Mouse (Mus musculus) forebrain, postnatal 0 days (tissue): ENCODE measurements around the gene Rccd1. TPM values are rescaled to one million over a fixed set of nuclear protein-coding genes. Genes with fewer than 3 reads are reported as not detected.

Experiments
- ATAC-seq: fragments of 200-750 bp; cut with Nextera tagmentation; 2 replicates; pipeline ENCODE4 v1.8.0; 2017; ENCODE audit warnings: mild to moderate bottlenecking, moderate library complexity
- DNase-seq: peaks from one replicate; pipeline ENCODE4 v3.0.0-alpha.2; 2015
- H3K27ac ChIP-seq: fragments of 300-500 bp; sonication (generic); 2 replicates; pipeline ENCODE4 v1.5.1; 2014; ENCODE audit warnings: low read depth, mild to moderate bottlenecking, antibody characterized with exemption, low read length, moderate library complexity, mixed read lengths
- H3K27me3 ChIP-seq: fragments of 300-500 bp; sonication (generic); 2 replicates; pipeline ENCODE4 v1.6.1; 2014; ENCODE audit warnings: mild to moderate bottlenecking, low read length, mixed read lengths; ENCODE audit not compliant: insufficient read depth
- H3K36me3 ChIP-seq: fragments of 300-500 bp; sonication (generic); 2 replicates; pipeline ENCODE4 v1.6.1; 2014; ENCODE audit warnings: mild to moderate bottlenecking, moderate library complexity; ENCODE audit not compliant: insufficient read depth
- H3K4me1 ChIP-seq: fragments of 300-500 bp; sonication (generic); 2 replicates; pipeline ENCODE4 v1.6.1; 2014; ENCODE audit warnings: antibody characterized with exemption; ENCODE audit not compliant: insufficient read depth
- H3K4me2 ChIP-seq: fragments of 300-500 bp; sonication (generic); 2 replicates; pipeline ENCODE4 v1.6.1; 2014; ENCODE audit warnings: low read depth, mild to moderate bottlenecking, moderate library complexity
- H3K4me3 ChIP-seq: fragments of 300-500 bp; sonication (generic); 2 replicates; pipeline ENCODE4 v1.5.1; 2014; ENCODE audit warnings: low read depth, low read length, mixed read lengths
- H3K9ac ChIP-seq: fragments of 300-500 bp; sonication (generic); 2 replicates; pipeline ENCODE4 v1.6.1; 2014; ENCODE audit warnings: mild to moderate bottlenecking
- H3K9me3 ChIP-seq: fragments of 300-500 bp; sonication (generic); 2 replicates; pipeline ENCODE4 v1.6.1; 2016; ENCODE audit warnings: low read length
- CTCF ChIP-seq: sonication (generic); IDR thresholded peaks from 2 replicates; pipeline ENCODE4 v1.5.1; 2016; ENCODE audit warnings: antibody characterized with exemption, control low read depth, low read depth
- WGBS: fragments of 180-500 bp; shearing (Covaris S2); extraction: QIAGEN DNeasy Blood & Tissue Kit; methylation state at CpG from one replicate; pipeline ENCODE4 v1.1.7; 2014; 5-methylcytosine and 5-hydroxymethylcytosine counted together
- polyA plus RNA-seq: library from polyadenylated mRNA; unstranded; fragments of >200 nt; fragmentation: Nextera tagmentation; extraction: Ambion mirVana; gene quantifications from 2 replicates; pipeline ENCODE4 v1.2.1, GENCODE M21; 2015
- total RNA-seq: library from RNA; depleted of rRNA; stranded (reverse); fragments of >200 nt; gene quantifications from 2 replicates; pipeline ENCODE4 v1.2.3, GENCODE M21; 2014; rRNA removed

Gene Rccd1
- total RNA-seq, result 25.2 and 38.9 TPM in 2 replicates
- 3.5 and 7.0 TPM in 2 replicates for polyA plus RNA-seq

DNA sequence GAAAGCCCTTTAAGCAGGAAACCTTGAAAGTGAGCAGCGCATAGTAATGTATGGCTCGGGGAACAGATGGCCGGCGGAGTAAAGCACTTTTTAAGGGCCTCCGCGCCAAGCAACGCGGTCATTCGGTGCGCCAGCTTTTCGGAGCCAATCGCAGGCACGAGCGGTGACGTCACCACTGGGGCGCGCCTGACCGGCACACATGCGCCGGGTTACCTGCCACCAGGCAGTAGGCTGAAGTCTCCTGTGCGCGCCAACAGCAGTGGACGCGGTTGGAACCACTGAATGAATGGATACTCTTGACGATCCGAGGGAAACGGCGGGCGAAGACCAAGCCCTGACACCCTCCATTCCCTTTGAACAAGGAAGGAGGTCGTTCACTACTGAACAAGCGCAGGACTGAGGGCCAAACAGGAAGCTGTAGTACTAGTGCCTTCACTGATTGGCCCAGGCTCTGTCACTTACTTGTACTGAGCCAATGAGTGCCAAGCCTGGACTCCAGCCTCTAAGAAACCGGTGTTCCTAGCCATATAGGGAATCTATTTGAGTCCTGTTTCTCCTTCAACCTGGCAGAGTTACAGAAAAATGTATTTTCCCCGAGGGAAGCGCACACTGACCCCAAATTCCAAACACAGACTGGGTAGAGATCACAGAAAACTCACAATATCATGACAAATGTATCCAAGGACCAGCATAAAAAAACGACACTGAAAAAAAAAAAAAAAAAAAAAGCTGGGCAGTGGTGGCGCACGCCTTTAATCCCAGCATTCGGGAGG lies at the start of gene Rccd1:
Rccd1 (minus strand) TSS at position 412 of the 773 bp plus-strand sequence.
- no peak for TF ChIP-seq CTCF
- peak within 1 kb of the TSS; percentile 60 for H3K4me2 ChIP-seq
- no peaks in the 10 kb centered on the region for H3K27me3 ChIP-seq
- H3K9me3 ChIP-seq, result no peaks in the 10 kb centered on the region
- peak; percentile 100 for ATAC-seq
- H3K9ac ChIP-seq, result peak within 1 kb of the TSS; percentile 64
- peak within 1 kb of the TSS; percentile 90 for H3K27ac ChIP-seq
- peaks cover 42% of the 10 kb centered on the region for H3K36me3 ChIP-seq
- peak; percentile 98 for DNase-seq
- 1% methylated on average over 38 of the region's 38 CpGs for WGBS
- peak within 1 kb of the TSS; percentile 56 for H3K4me3 ChIP-seq
- peaks cover 12% of the 10 kb centered on the region for H3K4me1 ChIP-seq

DNA sequence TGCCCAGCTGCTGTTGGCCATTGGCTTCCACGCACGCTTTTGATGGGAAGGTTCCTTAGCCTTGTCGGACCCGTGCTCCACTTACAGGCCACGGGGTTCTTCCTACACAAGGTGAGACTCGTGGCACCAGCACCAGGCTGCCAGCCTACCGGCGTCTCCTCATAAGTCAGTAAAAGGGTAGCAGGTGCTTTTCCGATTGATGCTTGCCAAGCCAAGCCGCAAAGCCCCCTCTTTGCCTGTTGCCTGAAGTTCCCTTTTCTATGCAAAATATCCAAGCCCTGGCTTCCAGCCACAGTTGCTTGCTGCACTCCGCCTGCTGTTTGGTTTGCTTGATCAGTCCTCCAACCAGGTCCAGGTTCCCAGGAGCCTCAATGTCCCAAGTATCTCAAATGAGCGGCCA lies 49.6 kb upstream of the Rccd1 start:
- H3K4me2 ChIP-seq, result no peak overlapping the region
- ATAC-seq (no peak), DNase-seq (no peak)
- no peak overlapping the region for H3K4me3 ChIP-seq
- no peaks in the 10 kb centered on the region for H3K4me1 ChIP-seq
- H3K9me3 ChIP-seq, result no peaks in the 10 kb centered on the region
- H3K27ac ChIP-seq, result no peak overlapping the region
- H3K9ac ChIP-seq, result no peak overlapping the region
- H3K36me3 ChIP-seq, result no peaks in the 10 kb centered on the region
- WGBS, result 70% methylated on average over 12 of the region's 12 CpGs
- TF ChIP-seq CTCF, result no peak
- no peaks in the 10 kb centered on the region for H3K27me3 ChIP-seq

DNA sequence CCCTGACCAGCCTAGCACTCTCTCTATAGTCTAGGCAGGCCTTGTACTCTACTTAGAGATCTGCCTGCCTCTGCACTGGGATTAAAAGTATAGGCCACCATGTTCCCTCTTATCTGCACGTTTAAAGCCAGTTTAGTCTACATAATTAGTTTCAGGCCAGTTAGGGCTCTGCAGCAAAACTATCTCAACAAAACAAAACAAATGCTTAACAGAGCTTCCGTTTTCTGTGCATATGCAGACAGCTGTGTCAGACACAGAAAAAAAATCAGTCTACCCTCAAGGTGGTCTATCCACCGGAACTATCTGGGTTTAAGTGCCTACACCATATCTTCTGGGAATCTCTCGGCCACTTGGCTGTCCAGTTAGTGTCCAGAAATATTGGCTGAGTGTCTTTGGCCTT lies 49.1 kb upstream of the Rccd1 start:
- no peak for TF ChIP-seq CTCF
- H3K4me3 ChIP-seq, result no peak overlapping the region
- H3K27me3 ChIP-seq, result no peaks in the 10 kb centered on the region
- H3K9me3 ChIP-seq, result no peaks in the 10 kb centered on the region
- no peak overlapping the region for H3K9ac ChIP-seq
- H3K4me2 ChIP-seq, result no peak overlapping the region
- DNase-seq (no peak), ATAC-seq (no peak)
- H3K27ac ChIP-seq, result no peak overlapping the region
- H3K4me1 ChIP-seq, result no peaks in the 10 kb centered on the region
- WGBS, result 83% methylated on average over 4 of the region's 4 CpGs
- H3K36me3 ChIP-seq, result peaks cover 3% of the 10 kb centered on the region; the same call in 1 of the 2 replicates

DNA sequence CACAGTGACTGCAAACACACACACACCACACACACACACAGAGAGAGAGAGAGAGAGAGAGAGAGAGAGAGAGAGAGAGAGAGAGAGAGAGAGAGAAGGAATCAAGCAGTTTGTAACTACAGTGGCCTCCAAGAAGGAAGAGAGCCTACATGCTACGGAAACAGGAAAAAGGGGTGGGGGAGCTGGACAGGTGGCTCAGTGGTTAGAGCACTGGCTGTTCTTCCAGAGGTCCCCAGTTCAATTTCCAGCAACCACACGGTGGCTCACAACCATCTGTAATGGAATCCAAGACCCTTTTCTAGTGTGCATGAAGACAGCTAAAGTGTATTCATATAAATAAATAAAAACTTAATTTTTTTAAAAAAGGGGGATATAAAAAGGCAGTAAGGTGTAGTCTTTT lies 48.4 kb upstream of the Rccd1 start:
- Histone ChIP-seq H3K4me3 (no peak overlapping the region), H3K27me3 (no peaks in the 10 kb centered on the region), H3K9ac (no peak overlapping the region), H3K36me3 (peaks cover 10% of the 10 kb centered on the region), H3K4me2 (no peak overlapping the region), H3K9me3 (no peaks in the 10 kb centered on the region), H3K27ac (no peak overlapping the region), H3K4me1 (no peaks in the 10 kb centered on the region)
- WGBS, result 73% methylated on average over 2 of the region's 2 CpGs
- TF ChIP-seq CTCF, result no peak
- ATAC-seq (no peak), DNase-seq (no peak)

- TF ChIP-seq CTCF, result no peak
Observed at GRCm38 (mm10) chr7:80372166-80372565, 47.9 kb upstream of the Rccd1 start.

GRCm38 (mm10) chr7:80371041-80371751 lies 46.9 kb upstream of the Rccd1 start, which contains the start of gene Man2a2:
Man2a2 (minus strand) TSS chr7:80371375.
- DNase-seq, result peak; percentile 91
- H3K4me3 ChIP-seq, result peak within 1 kb of the TSS; percentile 84
- no peaks in the 10 kb centered on the region for H3K27me3 ChIP-seq
- H3K9me3 ChIP-seq, result no peaks in the 10 kb centered on the region
- 3% methylated on average over 74 of the region's 86 CpGs for WGBS
- H3K4me2 ChIP-seq, result peak within 1 kb of the TSS; percentile 49
- peaks cover 25% of the 10 kb centered on the region for H3K36me3 ChIP-seq
- peak; percentile 89 for ATAC-seq
- H3K4me1 ChIP-seq, result no peaks in the 10 kb centered on the region
- peak within 1 kb of the TSS; percentile 85 for H3K27ac ChIP-seq
- peak; percentile 77 for TF ChIP-seq CTCF
- peak within 1 kb of the TSS; percentile 86 for H3K9ac ChIP-seq

More at GRCm38 (mm10) chr7:80372166-80372565, 47.9 kb upstream of the Rccd1 start:
- H3K9me3 ChIP-seq, result no peaks in the 10 kb centered on the region
- 87% methylated on average over 3 of the region's 3 CpGs for WGBS
- DNase-seq (no peak), ATAC-seq (no peak)
- H3K4me3 ChIP-seq, result no peak overlapping the region
- H3K27ac ChIP-seq, result no peak overlapping the region
- H3K9ac ChIP-seq, result no peak overlapping the region
- H3K27me3 ChIP-seq, result no peaks in the 10 kb centered on the region
- H3K4me2 ChIP-seq, result no peak overlapping the region
- H3K36me3 ChIP-seq, result peaks cover 15% of the 10 kb centered on the region
- H3K4me1 ChIP-seq, result no peaks in the 10 kb centered on the region

- DNase-seq (peak; percentile 75), ATAC-seq (peak; percentile 67)
- Histone ChIP-seq H3K9me3 (no peaks in the 10 kb centered on the region), H3K36me3 (peaks cover 29% of the 10 kb centered on the region), H3K4me3 (peak overlapping the region; percentile 84), H3K9ac (peak overlapping the region; percentile 86), H3K27ac (peak overlapping the region; percentile 85), H3K4me1 (no peaks in the 10 kb centered on the region), H3K4me2 (peak overlapping the region; percentile 49), H3K27me3 (no peaks in the 10 kb centered on the region)
- no peak for TF ChIP-seq CTCF
- 1% methylated on average over 29 of the region's 31 CpGs for WGBS
Observed at GRCm38 (mm10) chr7:80370649-80371040, 46.4 kb upstream of the Rccd1 start.
